Mouse (Mus musculus) adrenal gland, postnatal 10 days (tissue): ENCODE measurements around the gene Stra6. TPM values are rescaled to one million over a fixed set of nuclear protein-coding genes. Genes with fewer than 3 reads are reported as not detected.

ENCODE experiments used
- DNase-seq: peaks from one replicate; pipeline ENCODE4 v3.0.0; 2021; ENCODE audit warnings: mixed read lengths
- long read RNA-seq, 2 experiments: library from polyadenylated mRNA; stranded (forward); transcript quantifications; one replicate each; pipeline ENCODE4 v2.0.0; 2021
- total RNA-seq, 2 experiments: library from RNA; stranded (reverse); gene quantifications; 2 replicates each; pipeline ENCODE4 v1.2.3; 2021

Stra6 gene
- total RNA-seq: 1 to 10 TPM; 1.1 to 1.3 TPM
- long read RNA-seq, experiment 1, partial matches to known transcripts: 1 of 1 reads
- long read RNA-seq, experiment 1, other reads (novel, unspliced or antisense): 0 of 1 reads
- long read RNA-seq, experiment 2, partial matches to known transcripts: 0 of 3 reads
- long read RNA-seq, experiment 2, other reads (novel, unspliced or antisense): 3 of 3 reads

- no peak for DNase-seq
These were observed at the start of gene Stra6 for GRCm38 (mm10) chr9:58063531-58063930. TSS of gene Stra6 (plus strand) at chr9:58063788.

- DNase-seq: peak; percentile 88
These were observed 49.0 kb upstream of the Stra6 start for GRCm38 (mm10) chr9:58014393-58015160.

- no peak for DNase-seq
These were observed 47.7 kb upstream of the Stra6 start for GRCm38 (mm10) chr9:58015856-58016255.

- peak; percentile 43 for DNase-seq
These were observed 46.6 kb upstream of the Stra6 start for GRCm38 (mm10) chr9:58016962-58017361.

GRCm38 (mm10) chr9:58018385-58018784 is 45.2 kb upstream of the Stra6 start:
- no peak for DNase-seq

- no peak for DNase-seq
These were observed 37.6 kb upstream of the Stra6 start for GRCm38 (mm10) chr9:58025995-58026394.

GRCm38 (mm10) chr9:58027426-58028180 is 36.0 kb upstream of the Stra6 start:
- no peak for DNase-seq

- DNase-seq: peak; percentile 37
These were observed 34.7 kb upstream of the Stra6 start for GRCm38 (mm10) chr9:58028841-58029240.

- DNase-seq: peak; percentile 33
These were observed 34.0 kb upstream of the Stra6 start for GRCm38 (mm10) chr9:58029635-58030034.

- DNase-seq: no peak
These were observed 31.7 kb upstream of the Stra6 start for GRCm38 (mm10) chr9:58031895-58032294.

GRCm38 (mm10) chr9:58035519-58035918 is 28.1 kb upstream of the Stra6 start:
- no peak for DNase-seq

GRCm38 (mm10) chr9:58035951-58036698 is 27.5 kb upstream of the Stra6 start:
- peak; percentile 76 for DNase-seq

- peak; percentile 79 for DNase-seq
These were observed 26.6 kb upstream of the Stra6 start for GRCm38 (mm10) chr9:58036961-58037360.

- DNase-seq: peak; percentile 86
These were observed 25.0 kb upstream of the Stra6 start for GRCm38 (mm10) chr9:58038500-58039168.

- DNase-seq: no peak
These were observed 22.6 kb upstream of the Stra6 start for GRCm38 (mm10) chr9:58040977-58041376.

- no peak for DNase-seq
These were observed 21.2 kb upstream of the Stra6 start for GRCm38 (mm10) chr9:58042391-58042790.

GRCm38 (mm10) chr9:58043496-58044017 is 20.0 kb upstream of the Stra6 start:
- DNase-seq: peak; percentile 47

GRCm38 (mm10) chr9:58044828-58045227 is 18.8 kb upstream of the Stra6 start:
- DNase-seq: no peak

GRCm38 (mm10) chr9:58045646-58046045 is 17.9 kb upstream of the Stra6 start:
- no peak for DNase-seq

GRCm38 (mm10) chr9:58047061-58047460 is 16.5 kb upstream of the Stra6 start:
- DNase-seq: no peak

GRCm38 (mm10) chr9:58048621-58049020 is 15.0 kb upstream of the Stra6 start:
- DNase-seq: no peak

GRCm38 (mm10) chr9:58049186-58049585 is 14.4 kb upstream of the Stra6 start:
- DNase-seq: no peak
